Mouse (Mus musculus) intestine, embryonic 15.5 days (tissue): ENCODE results near the gene Chn1. TPM values are rescaled to one million over a fixed set of nuclear protein-coding genes. Genes with fewer than 3 reads are reported as not detected.
A peak's percentile ranks its signal among the peaks of the same experiment; 100 is the strongest.

Experiments used
- ATAC-seq: fragments of 200-750 bp; cut with Nextera tagmentation; 2 replicates; pipeline ENCODE4 v1.8.0; 2017; ENCODE audit warnings: moderate TSS enrichment, moderate library complexity
- H3K27ac ChIP-seq: fragments of 300-500 bp; sonication (generic); 2 replicates; pipeline ENCODE4 v1.5.1; 2015; ENCODE audit warnings: mild to moderate bottlenecking, inconsistent platforms
- H3K27me3 ChIP-seq: fragments of 300-500 bp; sonication (generic); replicated peaks from 2 replicates; pipeline ENCODE4 v1.6.1; 2015; ENCODE audit warnings: inconsistent platforms
- H3K36me3 ChIP-seq: fragments of 300-500 bp; sonication (generic); 2 replicates; pipeline ENCODE4 v1.6.1; 2015; ENCODE audit warnings: inconsistent platforms
- H3K4me1 ChIP-seq: fragments of 300-500 bp; sonication (generic); replicated peaks from 2 replicates; pipeline ENCODE4 v1.6.1; 2015; ENCODE audit warnings: inconsistent platforms
- H3K4me2 ChIP-seq: fragments of 300-500 bp; sonication (generic); replicated peaks from 2 replicates; pipeline ENCODE4 v1.6.1; 2015; ENCODE audit warnings: mild to moderate bottlenecking, inconsistent platforms
- H3K4me3 ChIP-seq: fragments of 300-500 bp; sonication (generic); replicated peaks from 2 replicates; pipeline ENCODE4 v1.5.1; 2015; ENCODE audit warnings: inconsistent platforms
- H3K9ac ChIP-seq: fragments of 300-500 bp; sonication (generic); 2 replicates; pipeline ENCODE4 v1.6.1; 2015; ENCODE audit warnings: inconsistent platforms
- H3K9me3 ChIP-seq: fragments of 300-500 bp; sonication (generic); 2 replicates; pipeline ENCODE4 v1.6.1; 2016; ENCODE audit warnings: inconsistent platforms
- WGBS: fragments of 180-500 bp; shearing (Covaris S2); methylation state at CpG from one replicate; pipeline ENCODE4 v1.1.7; 2015; 5-methylcytosine and 5-hydroxymethylcytosine counted together
- polyA plus RNA-seq: library from polyadenylated mRNA; unstranded; fragments of >200 nt; fragmentation: Nextera tagmentation; extraction: Ambion mirVana; gene quantifications from 2 replicates; pipeline ENCODE4 v1.2.1, GENCODE M21; 2015

Gene Chn1
- polyA plus RNA-seq, 1 experiment from 2014 or later: 16.9 TPM

GRCm38 (mm10) chr2:73614303-73614702 is 160.8 kb downstream of the Chn1 start:
- 0 out of 2 replicates have a peak, but pooled peaks cover 3% of the 10 kb centered on the region for H3K36me3 ChIP-seq
- ATAC-seq: no peak
- H3K4me1 ChIP-seq: no peaks in the 10 kb centered on the region
- WGBS: 96% methylated on average over 8 of the region's 8 CpGs
- no peak overlapping the region for H3K4me2 ChIP-seq
- H3K27ac ChIP-seq: no peak overlapping the region
- no peaks in the 10 kb centered on the region for H3K27me3 ChIP-seq
- no peak overlapping the region for H3K4me3 ChIP-seq
- H3K9me3 ChIP-seq: no peaks in the 10 kb centered on the region
- no peak overlapping the region for H3K9ac ChIP-seq

DNA sequence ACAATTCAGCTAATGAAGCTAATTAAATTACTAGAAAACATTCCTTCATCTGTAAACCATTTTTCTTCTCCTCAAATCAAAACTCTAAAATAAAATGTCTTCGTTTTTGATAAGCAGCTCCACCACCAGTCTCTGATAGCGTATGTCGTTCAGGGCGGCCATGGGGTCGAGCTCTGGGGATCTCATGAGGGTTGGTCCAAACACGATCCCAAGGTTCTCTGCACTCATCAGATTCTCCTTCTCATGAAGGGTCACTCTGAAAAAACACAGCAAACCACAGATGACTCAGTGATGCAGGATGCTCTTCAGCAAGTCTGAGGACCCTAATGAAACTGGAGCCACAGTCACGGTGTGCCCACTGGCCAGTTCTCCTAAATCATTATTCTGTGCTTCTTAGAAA is 162.2 kb downstream of the Chn1 start:
- WGBS: 89% methylated on average over 7 of the region's 7 CpGs
- Histone ChIP-seq H3K9me3 (no peaks in the 10 kb centered on the region), H3K9ac (no peak overlapping the region), H3K4me1 (no peaks in the 10 kb centered on the region), H3K36me3 (0 out of 2 replicates have a peak, but pooled peaks cover 3% of the 10 kb centered on the region), H3K4me2 (no peak overlapping the region), H3K27me3 (no peaks in the 10 kb centered on the region), H3K4me3 (no peak overlapping the region), H3K27ac (no peak overlapping the region)
- no peak for ATAC-seq

DNA sequence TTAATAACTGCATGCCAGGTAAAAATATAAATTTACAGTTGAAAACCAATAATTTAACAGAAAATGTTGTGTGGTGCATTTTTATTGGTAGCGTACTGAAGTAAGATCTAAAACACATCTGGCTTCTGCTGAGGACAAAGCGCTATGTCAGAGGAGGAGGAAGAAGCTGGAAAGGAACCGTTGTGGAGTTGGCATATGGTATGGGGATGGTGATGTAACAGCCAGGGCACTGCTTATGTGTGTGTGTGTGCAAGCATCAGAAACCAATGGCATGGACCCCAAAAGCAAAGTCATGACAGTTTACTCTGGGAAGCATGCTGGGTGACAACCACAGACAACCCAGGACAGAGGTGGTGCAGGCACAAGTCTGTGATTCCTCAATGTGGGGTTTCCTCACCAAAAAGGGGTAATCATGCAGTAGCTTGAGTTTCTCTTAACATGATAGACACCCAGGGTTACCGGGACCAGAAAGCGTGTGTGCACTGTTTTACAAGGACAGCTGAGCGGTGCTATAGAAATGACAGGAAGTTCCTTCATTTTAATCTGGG is 162.7 kb downstream of the Chn1 start:
- Histone ChIP-seq H3K27ac (no peak overlapping the region), H3K36me3 (0 out of 2 replicates have a peak, but pooled peaks cover 3% of the 10 kb centered on the region), H3K4me3 (no peak overlapping the region), H3K27me3 (no peaks in the 10 kb centered on the region), H3K4me1 (no peaks in the 10 kb centered on the region), H3K9ac (no peak overlapping the region), H3K9me3 (no peaks in the 10 kb centered on the region), H3K4me2 (no peak overlapping the region)
- 91% methylated on average over 6 of the region's 6 CpGs for WGBS
- ATAC-seq: no peak

DNA sequence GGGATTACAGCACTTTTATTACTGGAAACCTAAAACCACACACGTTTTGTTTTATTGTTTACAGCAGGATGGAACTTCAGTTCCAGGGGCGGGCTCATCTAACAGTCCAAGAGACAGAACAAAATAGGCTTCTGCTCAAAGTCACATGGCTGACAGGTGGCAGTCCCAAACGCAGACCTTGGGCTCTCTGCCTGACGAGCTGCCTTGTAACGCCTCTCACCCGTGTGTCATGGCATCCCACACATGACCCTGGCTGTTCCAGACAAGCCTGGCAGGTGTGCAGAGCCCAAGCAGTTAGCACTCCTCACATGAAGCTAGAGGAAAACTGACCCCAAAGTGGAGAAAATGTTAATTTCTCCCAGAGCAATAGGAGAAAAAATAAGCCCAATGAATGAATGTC is 163.3 kb downstream of the Chn1 start:
- H3K4me1 ChIP-seq: no peaks in the 10 kb centered on the region
- H3K9ac ChIP-seq: no peak overlapping the region
- 0 out of 2 replicates have a peak, but pooled peaks cover 3% of the 10 kb centered on the region for H3K36me3 ChIP-seq
- H3K9me3 ChIP-seq: no peaks in the 10 kb centered on the region
- H3K4me2 ChIP-seq: no peak overlapping the region
- 72% methylated on average over 6 of the region's 6 CpGs for WGBS
- no peak overlapping the region for H3K27ac ChIP-seq
- ATAC-seq: no peak
- no peaks in the 10 kb centered on the region for H3K27me3 ChIP-seq
- H3K4me3 ChIP-seq: no peak overlapping the region

- H3K9me3 ChIP-seq: no peaks in the 10 kb centered on the region
- H3K27ac ChIP-seq: no peak overlapping the region
- 86% methylated on average over 3 of the region's 3 CpGs for WGBS
- ATAC-seq: no peak
- no peak overlapping the region for H3K4me3 ChIP-seq
- H3K4me2 ChIP-seq: no peak overlapping the region
- no peaks in the 10 kb centered on the region for H3K4me1 ChIP-seq
- H3K9ac ChIP-seq: no peak overlapping the region
- H3K27me3 ChIP-seq: no peaks in the 10 kb centered on the region
- 0 out of 2 replicates have a peak, but pooled peaks cover 3% of the 10 kb centered on the region for H3K36me3 ChIP-seq
Measured at GRCm38 (mm10) chr2:73609724-73610210, 165.4 kb downstream of the Chn1 start.

- WGBS: 64% methylated on average over 5 of the region's 5 CpGs
Measured at GRCm38 (mm10) chr2:73609067-73609723, 166.0 kb downstream of the Chn1 start.

DNA sequence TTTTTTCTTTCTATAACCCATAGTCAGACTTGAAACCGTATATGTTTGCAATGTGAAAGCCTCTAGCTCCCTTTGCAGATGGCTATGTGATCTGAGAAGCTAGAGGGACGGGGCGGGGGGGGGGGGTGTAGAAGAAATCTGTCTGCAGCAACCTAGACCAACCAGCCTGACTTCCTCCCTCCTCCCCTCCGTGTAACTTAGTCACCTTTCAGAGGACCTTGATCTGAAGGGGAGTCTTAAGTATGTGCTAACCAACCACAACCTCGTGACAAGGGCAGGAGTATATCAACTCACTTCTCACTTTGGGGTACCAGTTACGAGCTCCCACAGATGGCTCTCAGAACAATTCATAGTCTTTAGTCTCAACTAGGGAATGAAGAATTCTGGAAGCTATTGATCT is 166.8 kb downstream of the Chn1 start:
- Histone ChIP-seq H3K9ac (no peak overlapping the region), H3K27me3 (no peaks in the 10 kb centered on the region), H3K4me1 (no peaks in the 10 kb centered on the region), H3K36me3 (0 out of 2 replicates have a peak, but pooled peaks cover 3% of the 10 kb centered on the region), H3K27ac (no peak overlapping the region), H3K4me3 (no peak overlapping the region), H3K4me2 (no peak overlapping the region), H3K9me3 (no peaks in the 10 kb centered on the region)
- no peak for ATAC-seq
- WGBS: 79% methylated on average over 6 of the region's 6 CpGs

More at GRCm38 (mm10) chr2:73609067-73609723, 166.0 kb downstream of the Chn1 start:
- H3K36me3 ChIP-seq: 0 out of 2 replicates have a peak, but pooled peaks cover 3% of the 10 kb centered on the region
- peak; percentile 81 for ATAC-seq
- H3K27me3 ChIP-seq: no peaks in the 10 kb centered on the region
- no peak overlapping the region for H3K27ac ChIP-seq
- H3K4me3 ChIP-seq: no peak overlapping the region
- no peaks in the 10 kb centered on the region for H3K9me3 ChIP-seq
- no peaks in the 10 kb centered on the region for H3K4me1 ChIP-seq
- H3K4me2 ChIP-seq: no peak overlapping the region
- no peak overlapping the region for H3K9ac ChIP-seq

DNA sequence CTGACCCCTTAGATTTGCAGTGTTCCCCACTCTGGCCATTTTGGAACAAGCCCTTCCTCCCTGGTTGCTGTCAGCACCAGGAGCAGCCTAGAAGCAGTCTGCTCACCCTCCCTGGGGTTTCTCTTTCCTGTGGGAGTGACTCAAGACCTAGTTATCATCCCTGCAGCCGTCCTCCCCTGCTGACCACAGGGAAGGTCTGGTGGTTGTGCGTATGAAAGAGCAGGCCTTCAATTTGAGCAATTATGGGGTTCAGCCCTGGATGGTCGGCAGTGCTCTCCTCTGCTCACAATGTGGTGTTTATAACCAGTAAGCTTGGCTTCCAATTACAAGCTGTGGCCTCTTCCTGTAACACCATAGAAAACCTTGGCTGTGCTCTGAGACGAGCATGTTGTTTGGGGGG is 167.5 kb downstream of the Chn1 start:
- no peak overlapping the region for H3K4me3 ChIP-seq
- 38% methylated on average over 4 of the region's 4 CpGs for WGBS
- H3K9me3 ChIP-seq: no peaks in the 10 kb centered on the region
- H3K4me2 ChIP-seq: no peak overlapping the region
- ATAC-seq: no peak
- no peak overlapping the region for H3K27ac ChIP-seq
- H3K27me3 ChIP-seq: no peaks in the 10 kb centered on the region
- 0 out of 2 replicates have a peak, but pooled peaks cover 3% of the 10 kb centered on the region for H3K36me3 ChIP-seq
- H3K4me1 ChIP-seq: no peaks in the 10 kb centered on the region
- H3K9ac ChIP-seq: no peak overlapping the region

- ATAC-seq: no peak
Measured at GRCm38 (mm10) chr2:73607146-73607545, 168.0 kb downstream of the Chn1 start.

GRCm38 (mm10) chr2:73606616-73607015 is 168.5 kb downstream of the Chn1 start:
- no peak for ATAC-seq
- no peak overlapping the region for H3K4me3 ChIP-seq
- no peaks in the 10 kb centered on the region for H3K9me3 ChIP-seq
- H3K4me2 ChIP-seq: no peak overlapping the region
- no peak overlapping the region for H3K27ac ChIP-seq
- 93% methylated on average over 6 of the region's 6 CpGs for WGBS
- no peaks in the 10 kb centered on the region for H3K36me3 ChIP-seq
- no peaks in the 10 kb centered on the region for H3K4me1 ChIP-seq
- no peaks in the 10 kb centered on the region for H3K27me3 ChIP-seq
- no peak overlapping the region for H3K9ac ChIP-seq

More at GRCm38 (mm10) chr2:73607146-73607545, 168.0 kb downstream of the Chn1 start:
- no peaks in the 10 kb centered on the region for H3K27me3 ChIP-seq
- H3K27ac ChIP-seq: no peak overlapping the region
- H3K36me3 ChIP-seq: no peaks in the 10 kb centered on the region
- 48% methylated on average over 2 of the region's 2 CpGs for WGBS
- H3K4me3 ChIP-seq: no peak overlapping the region
- H3K4me1 ChIP-seq: no peaks in the 10 kb centered on the region
- H3K9ac ChIP-seq: no peak overlapping the region
- H3K9me3 ChIP-seq: no peaks in the 10 kb centered on the region
- no peak overlapping the region for H3K4me2 ChIP-seq

DNA sequence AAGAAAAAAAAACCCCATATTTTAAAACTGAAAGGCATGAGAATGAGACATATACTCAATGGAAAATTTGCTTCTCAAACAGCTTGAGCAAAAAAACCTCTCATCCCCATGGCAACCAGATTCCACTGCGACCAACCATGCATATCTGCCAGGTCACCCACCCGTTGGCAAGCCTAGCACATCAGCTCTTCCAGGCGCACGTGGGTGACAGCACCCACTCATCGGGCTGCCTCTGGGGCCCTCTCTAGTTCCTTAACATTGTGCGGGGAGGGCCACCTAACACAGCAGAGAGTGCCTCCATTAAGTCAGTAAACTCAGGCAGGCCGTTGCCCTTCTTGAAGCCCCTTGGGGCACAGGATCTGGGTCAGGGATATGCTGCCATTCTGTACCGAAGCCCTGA is 170.1 kb downstream of the Chn1 start:
- no peak for ATAC-seq
- H3K27ac ChIP-seq: no peak overlapping the region

GRCm38 (mm10) chr2:73604579-73604978 is 170.6 kb downstream of the Chn1 start:
- no peaks in the 10 kb centered on the region for H3K4me1 ChIP-seq
- no peak for ATAC-seq
- no peaks in the 10 kb centered on the region for H3K27me3 ChIP-seq
- no peaks in the 10 kb centered on the region for H3K9me3 ChIP-seq
- no peaks in the 10 kb centered on the region for H3K36me3 ChIP-seq
- no peak overlapping the region for H3K4me3 ChIP-seq
- WGBS: 83% methylated on average over 2 of the region's 2 CpGs
- H3K9ac ChIP-seq: no peak overlapping the region
- H3K27ac ChIP-seq: no peak overlapping the region
- no peak overlapping the region for H3K4me2 ChIP-seq

More for the DNA sequence above, 170.1 kb downstream of the Chn1 start:
- no peak overlapping the region for H3K4me3 ChIP-seq
- H3K27me3 ChIP-seq: no peaks in the 10 kb centered on the region
- no peak overlapping the region for H3K4me2 ChIP-seq
- no peak overlapping the region for H3K9ac ChIP-seq
- H3K36me3 ChIP-seq: no peaks in the 10 kb centered on the region
- 76% methylated on average over 8 of the region's 8 CpGs for WGBS
- H3K4me1 ChIP-seq: no peaks in the 10 kb centered on the region
- H3K9me3 ChIP-seq: no peaks in the 10 kb centered on the region

GRCm38 (mm10) chr2:73600650-73601049 is 174.5 kb downstream of the Chn1 start:
- H3K9me3 ChIP-seq: no peaks in the 10 kb centered on the region
- 0 out of 2 replicates have a peak, but pooled peaks cover 6% of the 10 kb centered on the region for H3K4me1 ChIP-seq
- H3K36me3 ChIP-seq: no peaks in the 10 kb centered on the region
- 52% methylated on average over 2 of the region's 2 CpGs for WGBS
- no peak overlapping the region for H3K4me2 ChIP-seq
- ATAC-seq: no peak
- no peaks in the 10 kb centered on the region for H3K27me3 ChIP-seq
- no peak overlapping the region for H3K4me3 ChIP-seq
- H3K9ac ChIP-seq: no peak overlapping the region
- no peak overlapping the region for H3K27ac ChIP-seq
